Mouse (Mus musculus): ENCODE data around the gene Eif3k. TPM values are rescaled to one million over a fixed set of nuclear protein-coding genes. Genes with fewer than 3 reads are reported as not detected.

Gene Eif3k
- polyA plus RNA-seq, 1 experiment: 411 TPM

- TF ChIP-seq POLR2A (IDR thresholded peaks at IDR 0.05; ENCODE audit: borderline replicate concordance, extremely low read depth, insufficient read depth, insufficient read length, poor library complexity, severe bottlenecking) (no peak), CTCF (IDR thresholded peaks at IDR 0.05; ENCODE audit: borderline replicate concordance, extremely low read depth, insufficient read depth, insufficient read length) (peak; percentile 30; the same call in 1 of the 2 replicates)
- DNase-seq (ENCODE audit: low read depth): no peak
Observed at GRCm38 (mm10) chr7:29014984-29015383, 33.3 kb upstream of the Eif3k start.

GRCm38 (mm10) chr7:29008714-29009113 is 27.1 kb upstream of the Eif3k start:
- no peak for DNase-seq (ENCODE audit: low read depth)
- TF ChIP-seq CTCF (IDR thresholded peaks at IDR 0.05; ENCODE audit: borderline replicate concordance, extremely low read depth, insufficient read depth, insufficient read length) (no peak), POLR2A (IDR thresholded peaks at IDR 0.05; ENCODE audit: borderline replicate concordance, extremely low read depth, insufficient read depth, insufficient read length, poor library complexity, severe bottlenecking) (no peak)

DNA sequence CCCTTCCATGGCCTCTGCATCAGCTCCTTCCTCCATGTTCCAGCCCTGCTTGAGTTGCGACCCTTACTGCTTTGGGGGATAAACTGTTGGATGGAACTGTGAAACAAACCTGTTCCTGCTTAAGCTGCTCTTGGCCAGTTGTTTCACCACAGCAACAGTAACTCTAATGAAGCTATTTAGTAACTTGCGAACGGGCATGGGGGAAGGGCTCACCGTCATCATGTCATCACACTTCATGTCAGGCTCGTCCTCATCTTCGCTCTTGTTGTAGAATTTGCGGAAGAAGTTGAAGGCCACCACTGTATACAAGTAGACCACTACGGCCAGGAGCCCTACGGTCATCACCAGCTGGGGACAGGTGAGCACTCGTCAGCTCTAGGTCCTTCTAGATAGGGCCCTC is 26.5 kb upstream of the Eif3k start:
- no peak for TF ChIP-seq POLR2A (IDR thresholded peaks at IDR 0.05; ENCODE audit: borderline replicate concordance, extremely low read depth, insufficient read depth, insufficient read length, poor library complexity, severe bottlenecking)
- TF ChIP-seq CTCF (IDR thresholded peaks at IDR 0.05; ENCODE audit: borderline replicate concordance, extremely low read depth, insufficient read depth, insufficient read length): no peak
- DNase-seq (ENCODE audit: low read depth): no peak

DNA sequence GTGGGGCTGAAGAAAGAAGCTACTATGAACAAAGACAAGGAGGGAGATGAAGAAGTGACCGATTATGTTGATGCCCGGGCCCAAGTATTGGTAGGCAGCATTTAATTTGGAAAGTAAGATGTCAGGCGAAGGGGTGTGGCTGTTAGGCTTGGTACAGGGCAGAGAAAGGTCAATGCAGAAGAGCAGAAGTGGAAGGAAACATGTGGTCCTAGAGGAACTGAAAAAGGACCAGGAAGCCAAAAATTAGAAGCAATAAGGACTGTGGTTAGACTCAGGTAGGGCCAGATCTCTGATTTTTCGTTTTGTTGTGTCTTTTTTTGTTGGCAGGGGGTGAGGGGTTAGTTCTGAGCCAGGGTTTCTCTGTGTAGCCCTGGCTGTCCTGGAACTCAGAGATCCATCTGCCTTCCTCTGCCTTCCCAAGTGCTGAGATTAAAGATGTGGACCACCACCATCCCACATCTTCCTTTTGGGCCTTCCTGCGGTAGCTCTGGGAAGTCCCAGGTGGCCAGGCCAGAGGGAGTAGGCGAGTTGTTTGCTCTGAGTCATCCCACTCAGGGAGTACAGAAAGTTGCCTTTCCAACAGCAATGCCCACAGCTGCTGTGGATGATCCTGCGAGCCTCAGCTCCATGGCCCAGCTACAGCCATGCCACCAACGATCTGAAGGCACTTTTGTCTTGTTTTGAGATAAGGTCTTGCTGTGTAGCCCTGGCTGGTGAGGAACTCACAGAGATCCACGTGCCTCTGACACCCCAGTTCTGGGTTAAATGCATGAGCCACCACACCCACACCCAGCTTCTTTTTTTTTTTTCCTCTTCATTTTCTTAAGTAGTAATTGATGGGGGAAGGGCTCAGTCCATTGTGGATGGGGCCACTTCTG is 25.8 kb upstream of the Eif3k start:
- TF ChIP-seq POLR2A (IDR thresholded peaks at IDR 0.05; ENCODE audit: borderline replicate concordance, extremely low read depth, insufficient read depth, insufficient read length, poor library complexity, severe bottlenecking): no peak
- TF ChIP-seq CTCF (IDR thresholded peaks at IDR 0.05; ENCODE audit: borderline replicate concordance, extremely low read depth, insufficient read depth, insufficient read length): no peak
- no peak for DNase-seq (ENCODE audit: low read depth)

DNA sequence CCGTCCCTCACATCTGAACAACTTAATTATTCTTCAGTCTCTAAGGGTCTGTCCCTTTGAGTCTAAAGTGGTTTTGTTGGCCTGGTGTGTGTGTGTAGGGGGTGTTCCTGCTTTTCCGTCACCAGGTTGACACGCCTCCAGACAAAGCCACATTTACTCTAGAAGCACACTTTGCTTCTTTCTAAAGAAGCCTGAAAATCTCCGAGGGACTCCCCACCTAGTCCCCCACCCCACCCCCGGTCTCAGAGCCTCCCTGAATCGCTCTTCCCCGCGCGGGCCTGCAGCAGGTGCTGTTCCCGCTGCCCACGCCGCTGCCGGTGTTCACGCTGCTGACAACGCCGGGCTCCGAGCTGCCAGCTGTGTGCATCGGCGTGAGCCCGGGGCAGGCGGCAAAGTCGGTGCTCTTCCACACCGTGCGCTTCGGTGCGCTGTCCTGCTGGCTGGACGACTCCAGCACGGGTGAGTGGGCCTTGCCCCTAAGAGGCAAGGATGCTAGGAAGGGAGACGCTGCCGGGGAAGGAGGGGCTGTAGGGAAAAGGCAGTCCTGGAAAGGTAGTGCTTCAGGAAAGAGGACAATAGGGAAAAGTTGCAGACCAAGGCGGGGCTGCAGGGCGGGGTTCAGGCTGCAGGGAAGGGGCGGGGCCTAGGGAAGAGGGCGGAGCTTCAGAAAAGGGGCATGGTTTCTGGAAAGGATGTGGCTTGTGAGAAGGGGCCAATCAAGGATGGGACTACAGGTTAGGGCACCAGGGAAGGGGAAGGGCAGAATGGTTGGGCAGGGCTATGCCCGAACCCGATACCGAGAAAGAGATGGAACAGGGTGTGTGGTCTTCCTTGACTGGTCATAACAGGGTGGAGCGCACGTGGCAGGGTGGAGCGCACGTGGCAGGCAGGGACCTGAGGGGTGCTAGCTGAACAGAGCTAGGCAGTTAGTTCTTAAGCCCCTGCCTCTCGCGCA is 19.3 kb upstream of the Eif3k start:
- peak; percentile 71 for DNase-seq (ENCODE audit: low read depth)
- TF ChIP-seq CTCF (IDR thresholded peaks at IDR 0.05; ENCODE audit: borderline replicate concordance, extremely low read depth, insufficient read depth, insufficient read length): no peak
- 0 out of 2 replicates have a peak, but pooled peaks have one; percentile 4 for TF ChIP-seq POLR2A (IDR thresholded peaks at IDR 0.05; ENCODE audit: borderline replicate concordance, extremely low read depth, insufficient read depth, insufficient read length, poor library complexity, severe bottlenecking)

GRCm38 (mm10) chr7:28993402-28993801 is 11.7 kb upstream of the Eif3k start:
- DNase-seq (ENCODE audit: low read depth): no peak
- TF ChIP-seq CTCF (IDR thresholded peaks at IDR 0.05; ENCODE audit: borderline replicate concordance, extremely low read depth, insufficient read depth, insufficient read length): no peak
- no peak for TF ChIP-seq POLR2A (IDR thresholded peaks at IDR 0.05; ENCODE audit: borderline replicate concordance, extremely low read depth, insufficient read depth, insufficient read length, poor library complexity, severe bottlenecking)

- TF ChIP-seq POLR2A (IDR thresholded peaks at IDR 0.05; ENCODE audit: borderline replicate concordance, extremely low read depth, insufficient read depth, insufficient read length, poor library complexity, severe bottlenecking) (no peak), CTCF (IDR thresholded peaks at IDR 0.05; ENCODE audit: borderline replicate concordance, extremely low read depth, insufficient read depth, insufficient read length) (no peak)
- no peak for DNase-seq (ENCODE audit: low read depth)
Observed at GRCm38 (mm10) chr7:28992997-28993396, 11.3 kb upstream of the Eif3k start.

DNA sequence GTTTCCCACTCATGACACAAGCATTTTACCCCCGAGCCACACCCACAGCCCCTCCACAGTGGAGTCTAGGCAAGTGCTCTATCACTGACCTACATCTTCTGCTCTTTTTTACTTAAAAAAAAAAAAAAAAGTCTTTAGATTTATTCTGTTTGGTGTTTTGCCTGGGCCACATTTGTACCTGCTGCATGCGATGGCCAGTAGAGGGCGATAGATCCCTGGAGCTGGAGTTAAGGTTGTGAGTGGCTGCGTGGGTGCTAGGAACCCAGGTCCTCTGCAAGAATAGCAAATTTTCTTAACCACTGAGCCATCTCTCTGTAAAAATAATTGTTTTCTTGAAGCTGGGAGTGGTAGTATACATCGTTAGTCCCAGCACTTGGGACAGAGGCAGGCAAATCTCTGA is 10.0 kb upstream of the Eif3k start:
- TF ChIP-seq CTCF (IDR thresholded peaks at IDR 0.05; ENCODE audit: borderline replicate concordance, extremely low read depth, insufficient read depth, insufficient read length) (peak; percentile 32; the same call in 1 of the 2 replicates), POLR2A (IDR thresholded peaks at IDR 0.05; ENCODE audit: borderline replicate concordance, extremely low read depth, insufficient read depth, insufficient read length, poor library complexity, severe bottlenecking) (no peak)
- DNase-seq (ENCODE audit: low read depth): no peak

- no peak for TF ChIP-seq POLR2A (IDR thresholded peaks at IDR 0.05; ENCODE audit: borderline replicate concordance, extremely low read depth, insufficient read depth, insufficient read length, poor library complexity, severe bottlenecking)
- TF ChIP-seq CTCF (IDR thresholded peaks at IDR 0.05; ENCODE audit: borderline replicate concordance, extremely low read depth, insufficient read depth, insufficient read length): no peak
- no peak for DNase-seq (ENCODE audit: low read depth)
Observed at GRCm38 (mm10) chr7:28990766-28991273, 9.2 kb upstream of the Eif3k start.

- no peak for DNase-seq (ENCODE audit: low read depth)
- TF ChIP-seq CTCF (IDR thresholded peaks at IDR 0.05; ENCODE audit: borderline replicate concordance, extremely low read depth, insufficient read depth, insufficient read length): no peak
- no peak for TF ChIP-seq POLR2A (IDR thresholded peaks at IDR 0.05; ENCODE audit: borderline replicate concordance, extremely low read depth, insufficient read depth, insufficient read length, poor library complexity, severe bottlenecking)
Observed at GRCm38 (mm10) chr7:28985207-28985606, 3.5 kb upstream of the Eif3k start.

DNA sequence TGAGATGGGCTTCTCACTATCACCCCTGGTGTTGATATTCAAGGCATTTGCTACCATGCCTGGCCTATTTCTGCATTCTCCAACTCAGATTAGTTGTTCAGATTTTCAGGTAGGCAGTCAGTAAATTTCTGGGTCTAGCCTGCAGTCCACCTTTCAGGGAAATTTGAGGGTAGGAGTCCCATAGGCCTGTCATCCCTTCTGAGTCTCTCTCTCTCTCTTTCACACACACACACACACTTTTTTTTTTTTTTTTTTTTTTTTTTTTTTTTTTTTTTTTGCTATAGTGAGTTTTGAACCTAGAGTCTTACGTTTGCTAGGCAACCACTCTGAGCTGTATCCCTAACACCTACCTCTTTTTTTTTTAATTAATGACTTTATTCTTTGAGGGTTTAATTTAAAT is 2.8 kb upstream of the Eif3k start:
- TF ChIP-seq CTCF (IDR thresholded peaks at IDR 0.05; ENCODE audit: borderline replicate concordance, extremely low read depth, insufficient read depth, insufficient read length): no peak
- no peak for TF ChIP-seq POLR2A (IDR thresholded peaks at IDR 0.05; ENCODE audit: borderline replicate concordance, extremely low read depth, insufficient read depth, insufficient read length, poor library complexity, severe bottlenecking)
- DNase-seq (ENCODE audit: low read depth): no peak
